Mouse (Mus musculus): ENCODE results near the gene Agap1.
"Not testable (repeated sequence)": the region's sequence is repeated elsewhere in the genome, so short reads cannot be mapped to it uniquely, and the experiment has no call there.

Agap1 gene

GRCm38 (mm10) chr1:89501891-89502290, 47.3 kb downstream of the Agap1 start:
- in situ Hi-C loops (cut with MboI, MseI), result not testable (repeated sequence)

- in situ Hi-C loops (cut with MboI, MseI), result no loop called here
Measured at GRCm38 (mm10) chr1:89509196-89509595, 54.6 kb downstream of the Agap1 start.

- in situ Hi-C loops (cut with MboI, MseI), result no loop called here
Measured at GRCm38 (mm10) chr1:89509763-89510340, 55.2 kb downstream of the Agap1 start.

GRCm38 (mm10) chr1:89510731-89511130, 56.1 kb downstream of the Agap1 start:
- in situ Hi-C loops (cut with MboI, MseI), result no loop called here

GRCm38 (mm10) chr1:89513616-89514283, 59.1 kb downstream of the Agap1 start:
- in situ Hi-C loops (cut with MboI, MseI), result no loop called here

GRCm38 (mm10) chr1:89515808-89516560, 61.4 kb downstream of the Agap1 start:
- in situ Hi-C loops (cut with MboI, MseI), result no loop called here

GRCm38 (mm10) chr1:89517817-89518216, 63.2 kb downstream of the Agap1 start:
- in situ Hi-C loops (cut with MboI, MseI), result no loop called here

- in situ Hi-C loops (cut with MboI, MseI), result loop anchor here (10.0 kb wide), 1 partner anchor 775 kb away; no protein-coding TSS in a partner anchor
Measured at GRCm38 (mm10) chr1:89519914-89520643, 65.5 kb downstream of the Agap1 start.

GRCm38 (mm10) chr1:89521406-89521805, 66.8 kb downstream of the Agap1 start:
- in situ Hi-C loops (cut with MboI, MseI), result loop anchor here (10.0 kb wide), 1 partner anchor 777 kb away; no protein-coding TSS in a partner anchor

- in situ Hi-C loops (cut with MboI, MseI), result loop anchor here (10.0 kb wide), 1 partner anchor 777 kb away; no protein-coding TSS in a partner anchor
Measured at GRCm38 (mm10) chr1:89521935-89522535, 67.4 kb downstream of the Agap1 start.

GRCm38 (mm10) chr1:89524369-89524768, 69.8 kb downstream of the Agap1 start:
- in situ Hi-C loops (cut with MboI, MseI), result loop anchor here (10.0 kb wide), 1 partner anchor 780 kb away; no protein-coding TSS in a partner anchor

GRCm38 (mm10) chr1:89524998-89525397, 70.4 kb downstream of the Agap1 start:
- in situ Hi-C loops (cut with MboI, MseI), result loop anchor here (10.0 kb wide), 1 partner anchor 780 kb away; no protein-coding TSS in a partner anchor

GRCm38 (mm10) chr1:89525825-89526224, 71.2 kb downstream of the Agap1 start:
- in situ Hi-C loops (cut with MboI, MseI), result loop anchor here (10.0 kb wide), 1 partner anchor 781 kb away; no protein-coding TSS in a partner anchor

GRCm38 (mm10) chr1:89528671-89529276, 74.2 kb downstream of the Agap1 start:
- in situ Hi-C loops (cut with MboI, MseI), result loop anchor here (10.0 kb wide), 1 partner anchor 784 kb away; no protein-coding TSS in a partner anchor

- in situ Hi-C loops (cut with MboI, MseI), result no loop called here
Measured at GRCm38 (mm10) chr1:89533702-89534101, 79.1 kb downstream of the Agap1 start.

GRCm38 (mm10) chr1:89535206-89535605, 80.6 kb downstream of the Agap1 start:
- in situ Hi-C loops (cut with MboI, MseI), result no loop called here

- in situ Hi-C loops (cut with MboI, MseI), result no loop called here
Measured at GRCm38 (mm10) chr1:89538163-89538946, 83.7 kb downstream of the Agap1 start.

GRCm38 (mm10) chr1:89539127-89539526, 84.5 kb downstream of the Agap1 start:
- in situ Hi-C loops (cut with MboI, MseI), result no loop called here

- in situ Hi-C loops (cut with MboI, MseI), result no loop called here
Measured at GRCm38 (mm10) chr1:89541151-89541550, 86.5 kb downstream of the Agap1 start.

- in situ Hi-C loops (cut with MboI, MseI), result no loop called here
Measured at GRCm38 (mm10) chr1:89542464-89542863, 87.9 kb downstream of the Agap1 start.

Measured in T-helper 1 cell (primary cell).